Mouse (Mus musculus) lung, embryonic 16.5 days (tissue): ENCODE measurements around the gene Cbln1. TPM values are rescaled to one million over a fixed set of nuclear protein-coding genes. Genes with fewer than 3 reads are reported as not detected.

Source experiments
- ATAC-seq: fragments of 200-750 bp; cut with Nextera tagmentation; 2 replicates; pipeline ENCODE4 v1.8.0; 2017; ENCODE audit warnings: low read depth, mild to moderate bottlenecking, moderate library complexity
- H3K27ac ChIP-seq: fragments of 300-500 bp; sonication (generic); 2 replicates; pipeline ENCODE4 v1.5.1; 2014; ENCODE audit warnings: mild to moderate bottlenecking, control low read depth, low read length
- H3K27me3 ChIP-seq: fragments of 300-500 bp; sonication (generic); 2 replicates; pipeline ENCODE4 v1.6.1; 2014; ENCODE audit warnings: low read depth, low read length, mixed read lengths; ENCODE audit not compliant: control insufficient read depth, insufficient read depth
- H3K36me3 ChIP-seq: fragments of 300-500 bp; sonication (generic); 2 replicates; pipeline ENCODE4 v1.6.1; 2014; ENCODE audit warnings: low read length; ENCODE audit not compliant: control insufficient read depth, insufficient read depth
- H3K4me1 ChIP-seq: fragments of 300-500 bp; sonication (generic); replicated peaks from 2 replicates; pipeline ENCODE4 v1.6.1; 2014; ENCODE audit warnings: low read length, mixed read lengths; ENCODE audit not compliant: control insufficient read depth, insufficient read depth
- H3K4me2 ChIP-seq: fragments of 300-500 bp; sonication (generic); 2 replicates; pipeline ENCODE4 v1.6.1; 2014; ENCODE audit warnings: low read depth, low read length, control low read depth
- H3K4me3 ChIP-seq: fragments of 300-500 bp; sonication (generic); 2 replicates; pipeline ENCODE4 v1.5.1; 2014; ENCODE audit warnings: mild to moderate bottlenecking, low read length, control low read depth
- H3K9ac ChIP-seq: fragments of 300-500 bp; sonication (generic); 2 replicates; pipeline ENCODE4 v1.6.1; 2014; ENCODE audit warnings: low read length, control low read depth
- H3K9me3 ChIP-seq: fragments of 300-500 bp; sonication (generic); 2 replicates; pipeline ENCODE4 v1.6.1; 2016; ENCODE audit warnings: low read length; ENCODE audit not compliant: control insufficient read depth
- WGBS: fragments of 180-500 bp; shearing (Covaris S2); extraction: QIAGEN DNeasy Blood & Tissue Kit; methylation state at CpG from one replicate; pipeline ENCODE4 v1.1.7; 2014; 5-methylcytosine and 5-hydroxymethylcytosine counted together
- polyA plus RNA-seq: library from polyadenylated mRNA; unstranded; fragments of >200 nt; fragmentation: Nextera tagmentation; extraction: Ambion mirVana; gene quantifications from 2 replicates; pipeline ENCODE4 v1.2.1, GENCODE M21; 2015

Gene Cbln1
- polyA plus RNA-seq, 1 experiment from 2014 or later = not detected

GRCm38 (mm10) chr8:87464446-87464845 is 8.0 kb downstream of the Cbln1 start:
- Histone ChIP-seq H3K4me1 (0 out of 2 replicates have a peak, but pooled peaks cover 3% of the 10 kb centered on the region), H3K4me3 (no peak overlapping the region), H3K27ac (no peak overlapping the region), H3K9me3 (no peaks in the 10 kb centered on the region), H3K27me3 (peaks cover 35% of the 10 kb centered on the region), H3K9ac (no peak overlapping the region), H3K36me3 (no peaks in the 10 kb centered on the region), H3K4me2 (no peak overlapping the region)
- 72% methylated on average over 3 of the region's 3 CpGs for WGBS
- no peak for ATAC-seq

DNA sequence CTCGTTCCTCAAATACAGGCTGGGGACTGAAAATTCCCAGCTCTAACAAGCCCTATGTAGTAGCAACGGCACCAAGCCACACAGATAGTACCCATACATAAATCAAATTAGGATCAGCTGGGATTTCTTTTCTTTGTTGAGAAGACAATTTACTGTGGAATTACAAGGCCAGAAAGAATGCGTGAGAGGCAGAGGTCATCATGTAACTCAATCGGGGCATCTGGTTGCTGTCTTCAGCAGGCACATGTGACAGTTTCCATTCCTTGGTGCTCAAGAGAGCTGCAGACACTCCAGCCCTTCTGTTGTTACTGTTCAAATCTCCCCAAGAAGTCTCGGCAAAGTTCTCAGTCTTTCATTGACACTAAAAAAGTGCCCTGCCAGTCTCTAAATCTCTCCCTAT is 10.6 kb downstream of the Cbln1 start:
- no peak overlapping the region for H3K27ac ChIP-seq
- no peaks in the 10 kb centered on the region for H3K9me3 ChIP-seq
- H3K27me3 ChIP-seq = peaks cover 10% of the 10 kb centered on the region
- no peak overlapping the region for H3K4me3 ChIP-seq
- no peak for ATAC-seq
- H3K4me2 ChIP-seq = no peak overlapping the region
- 43% methylated on average over 5 of the region's 5 CpGs for WGBS
- no peaks in the 10 kb centered on the region for H3K36me3 ChIP-seq
- no peaks in the 10 kb centered on the region for H3K4me1 ChIP-seq
- H3K9ac ChIP-seq = no peak overlapping the region

DNA sequence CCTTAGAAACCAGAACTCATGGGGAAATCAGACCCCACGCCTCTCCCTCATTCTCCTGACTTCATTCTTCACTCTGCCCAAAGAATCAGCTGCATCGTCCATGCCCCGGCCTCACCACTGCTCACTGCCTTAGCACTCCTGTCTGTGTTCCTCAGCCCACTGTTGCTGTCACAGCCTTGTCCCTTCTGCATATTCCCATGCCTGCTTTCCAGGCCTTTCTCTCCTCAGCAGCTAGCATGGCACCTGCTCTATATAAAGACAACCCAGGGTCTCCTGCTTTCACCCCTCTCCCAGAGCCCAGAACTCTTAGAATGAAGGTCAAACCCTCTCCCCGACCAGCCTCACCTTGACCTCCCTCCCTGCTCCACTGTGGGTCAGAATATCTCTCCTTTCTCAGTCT is 15.5 kb downstream of the Cbln1 start:
- Histone ChIP-seq H3K27ac (no peak overlapping the region), H3K4me3 (no peak overlapping the region), H3K36me3 (no peaks in the 10 kb centered on the region), H3K4me1 (no peaks in the 10 kb centered on the region), H3K4me2 (no peak overlapping the region), H3K9ac (no peak overlapping the region), H3K27me3 (no peaks in the 10 kb centered on the region), H3K9me3 (no peaks in the 10 kb centered on the region)
- ATAC-seq = no peak
- WGBS = 79% methylated on average over 4 of the region's 4 CpGs

DNA sequence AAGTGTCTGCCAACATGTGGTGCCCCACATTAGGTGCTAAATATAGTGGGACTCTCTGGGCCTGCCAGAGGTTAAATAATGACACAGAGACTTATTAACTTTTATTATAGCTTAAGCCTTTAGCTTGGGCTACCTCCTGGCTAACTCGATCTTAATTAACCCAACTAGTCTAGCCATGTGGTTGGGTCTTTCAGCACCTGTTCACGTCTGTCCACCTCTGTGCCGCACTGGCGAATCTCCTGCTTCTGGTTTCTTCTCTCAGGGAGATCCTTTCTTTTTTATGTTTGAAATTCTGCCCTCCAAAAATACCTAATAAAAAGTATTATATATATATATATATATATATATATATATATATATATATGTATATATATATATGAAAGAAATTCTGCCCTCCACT is 19.6 kb downstream of the Cbln1 start:
- WGBS = 91% methylated on average over 4 of the region's 4 CpGs
- no peaks in the 10 kb centered on the region for H3K27me3 ChIP-seq
- no peak overlapping the region for H3K9ac ChIP-seq
- H3K27ac ChIP-seq = no peak overlapping the region
- H3K4me2 ChIP-seq = no peak overlapping the region
- no peaks in the 10 kb centered on the region for H3K4me1 ChIP-seq
- no peak for ATAC-seq
- H3K36me3 ChIP-seq = no peaks in the 10 kb centered on the region
- H3K9me3 ChIP-seq = no peaks in the 10 kb centered on the region
- H3K4me3 ChIP-seq = no peak overlapping the region

DNA sequence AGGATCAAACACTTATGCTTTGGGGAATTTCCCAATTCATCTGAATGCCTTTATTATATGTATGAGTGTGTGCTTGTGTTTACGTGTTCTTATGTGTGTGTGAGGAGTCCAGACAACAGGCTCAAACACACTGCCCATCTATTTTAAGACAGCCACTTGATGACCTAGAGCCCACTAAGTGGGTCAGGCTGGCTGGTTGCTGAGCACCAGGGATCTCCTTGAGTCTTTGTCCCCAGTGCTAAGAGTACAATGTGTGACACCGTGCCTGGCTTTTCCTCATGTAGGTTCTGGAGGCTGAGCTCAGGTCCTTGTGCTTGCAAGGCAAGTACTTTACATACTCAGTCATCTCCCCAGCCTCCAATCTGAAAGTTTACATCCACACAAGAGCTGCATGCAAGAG is 20.7 kb downstream of the Cbln1 start:
- H3K36me3 ChIP-seq = no peaks in the 10 kb centered on the region
- H3K4me1 ChIP-seq = no peaks in the 10 kb centered on the region
- H3K4me2 ChIP-seq = no peak overlapping the region
- no peak overlapping the region for H3K9ac ChIP-seq
- no peak for ATAC-seq
- H3K9me3 ChIP-seq = no peaks in the 10 kb centered on the region
- no peaks in the 10 kb centered on the region for H3K27me3 ChIP-seq
- 52% methylated on average over 2 of the region's 2 CpGs for WGBS
- H3K27ac ChIP-seq = no peak overlapping the region
- no peak overlapping the region for H3K4me3 ChIP-seq

- no peaks in the 10 kb centered on the region for H3K36me3 ChIP-seq
- H3K4me2 ChIP-seq = no peak overlapping the region
- no peak overlapping the region for H3K9ac ChIP-seq
- no peak for ATAC-seq
- WGBS = 73% methylated on average over 3 of the region's 3 CpGs
- no peak overlapping the region for H3K27ac ChIP-seq
- H3K27me3 ChIP-seq = no peaks in the 10 kb centered on the region
- H3K4me1 ChIP-seq = no peaks in the 10 kb centered on the region
- no peak overlapping the region for H3K4me3 ChIP-seq
- H3K9me3 ChIP-seq = no peaks in the 10 kb centered on the region
Observed at GRCm38 (mm10) chr8:87434592-87434991, 37.8 kb downstream of the Cbln1 start.

GRCm38 (mm10) chr8:87427188-87427587 is 45.2 kb downstream of the Cbln1 start:
- Histone ChIP-seq H3K9ac (no peak overlapping the region), H3K27me3 (no peaks in the 10 kb centered on the region), H3K9me3 (no peaks in the 10 kb centered on the region), H3K4me1 (no peaks in the 10 kb centered on the region), H3K27ac (no peak overlapping the region), H3K4me3 (no peak overlapping the region), H3K36me3 (no peaks in the 10 kb centered on the region), H3K4me2 (no peak overlapping the region)
- ATAC-seq = no peak

GRCm38 (mm10) chr8:87424706-87425105 is 47.7 kb downstream of the Cbln1 start:
- no peaks in the 10 kb centered on the region for H3K9me3 ChIP-seq
- no peaks in the 10 kb centered on the region for H3K27me3 ChIP-seq
- H3K4me2 ChIP-seq = no peak overlapping the region
- no peak overlapping the region for H3K27ac ChIP-seq
- H3K36me3 ChIP-seq = no peaks in the 10 kb centered on the region
- WGBS = 73% methylated on average over 5 of the region's 5 CpGs
- H3K4me3 ChIP-seq = no peak overlapping the region
- H3K4me1 ChIP-seq = no peaks in the 10 kb centered on the region
- H3K9ac ChIP-seq = no peak overlapping the region
- no peak for ATAC-seq

DNA sequence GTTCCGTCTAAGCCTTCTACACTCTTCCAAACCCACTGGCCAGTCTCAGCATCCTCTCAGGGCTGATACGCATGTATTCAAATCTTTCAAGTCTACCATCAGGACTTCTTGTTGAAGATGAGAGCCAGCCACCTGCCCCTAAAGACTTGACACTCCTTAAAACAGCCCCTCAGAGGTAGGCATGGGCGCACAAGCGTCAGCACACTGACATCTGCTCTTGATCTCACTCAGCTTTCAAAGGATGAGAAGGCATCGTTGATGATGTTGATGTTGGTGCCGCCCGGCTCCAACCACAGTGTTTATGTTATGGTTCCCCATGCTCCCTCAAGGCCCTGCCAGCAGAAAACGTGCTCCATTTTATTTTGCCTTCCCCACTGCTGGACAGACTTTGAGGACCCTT is 50.7 kb downstream of the Cbln1 start:
- H3K9ac ChIP-seq = no peak overlapping the region
- 60% methylated on average over 8 of the region's 8 CpGs for WGBS
- no peak overlapping the region for H3K4me2 ChIP-seq
- no peaks in the 10 kb centered on the region for H3K9me3 ChIP-seq
- H3K4me1 ChIP-seq = no peaks in the 10 kb centered on the region
- H3K27me3 ChIP-seq = no peaks in the 10 kb centered on the region
- H3K36me3 ChIP-seq = no peaks in the 10 kb centered on the region
- H3K4me3 ChIP-seq = no peak overlapping the region
- ATAC-seq = no peak
- no peak overlapping the region for H3K27ac ChIP-seq
